Mouse (Mus musculus) CH12.LX (cell line): ENCODE results near the gene Kif26b. TPM values are rescaled to one million over a fixed set of nuclear protein-coding genes. Genes with fewer than 3 reads are reported as not detected.

Source experiments
- DNase-seq: peaks from one replicate; pipeline ENCODE4 v3.0.0-alpha.2; 2013; ENCODE audit errors: extremely low read depth
- H3K27ac ChIP-seq: 2 replicates; pipeline ENCODE4 v1.5.1; 2012; ENCODE audit warnings: low read depth, mild to moderate bottlenecking, control low read depth, moderate library complexity; ENCODE audit not compliant: insufficient read depth
- H3K27me3 ChIP-seq: replicated peaks from 2 replicates; pipeline ENCODE3; 2012; ENCODE audit warnings: inconsistent platforms
- H3K36me3 ChIP-seq, 2 experiments: replicated peaks in 1 of 2; 2 replicates each; pipeline versions ENCODE3 to v1.6.1; 2012; ENCODE audit warnings: inconsistent platforms in 1 of 2, low read length in 1 of 2, mild to moderate bottlenecking in 1 of 2, mixed read lengths in 1 of 2, moderate library complexity in 1 of 2; ENCODE audit not compliant: control insufficient read depth in 1 of 2, insufficient read depth in 1 of 2
- H3K4me1 ChIP-seq, 2 experiments: 2 replicates each; pipeline ENCODE4 v1.6.1; 2012; ENCODE audit warnings: inconsistent platforms in 1 of 2, moderate library complexity in 1 of 2; ENCODE audit not compliant: insufficient read depth in 2 of 2, control insufficient read depth in 1 of 2
- H3K4me2 ChIP-seq: 2 replicates; pipeline ENCODE4 v1.6.1; 2012; ENCODE audit warnings: low read depth, mild to moderate bottlenecking, control low read depth; ENCODE audit not compliant: poor library complexity, insufficient read depth, severe bottlenecking
- H3K4me3 ChIP-seq, 3 experiments: fragments of 150-350 bp in 1 of 3; sonication (generic) in 1 of 3; replicated peaks in 1 of 3; 2 replicates each; pipeline versions ENCODE3 to v1.5.1; 2011 to 2012; ENCODE audit warnings: low read depth in 2 of 3, low read length in 2 of 3, mild to moderate bottlenecking in 2 of 3, moderate library complexity in 2 of 3, control low read depth in 1 of 3, improper control_type of control experiment in 1 of 3, inconsistent platforms in 1 of 3, mixed read lengths in 1 of 3; ENCODE audit not compliant: poor library complexity in 1 of 3
- H3K79me2 ChIP-seq: replicated peaks from 2 replicates; pipeline ENCODE4 v1.6.1; 2012; ENCODE audit warnings: mild to moderate bottlenecking, moderate library complexity; ENCODE audit not compliant: control insufficient read depth, poor library complexity, insufficient read depth, severe bottlenecking; ENCODE audit errors: extremely low read depth
- H3K9ac ChIP-seq: 2 replicates; pipeline ENCODE4 v1.6.1; 2012; ENCODE audit warnings: low read depth, mild to moderate bottlenecking, control low read depth, moderate library complexity; ENCODE audit not compliant: insufficient read depth
- H3K9me3 ChIP-seq: replicated peaks from 2 replicates; pipeline ENCODE3; 2012; ENCODE audit warnings: low read length, inconsistent platforms, mixed read lengths
- BHLHE40 ChIP-seq: IDR thresholded peaks from 2 replicates; pipeline ENCODE4 v1.6.1; 2011; ENCODE audit warnings: mild to moderate bottlenecking, low read depth, low read length, improper control_type of control experiment
- CHD1 ChIP-seq: IDR thresholded peaks from 2 replicates; pipeline ENCODE4 v1.6.1; 2012; ENCODE audit warnings: low read depth, low read length, improper control_type of control experiment, inconsistent platforms
- CHD2 ChIP-seq: IDR thresholded peaks from 2 replicates; pipeline ENCODE4 v1.6.1; 2011; ENCODE audit warnings: low read length, improper control_type of control experiment
- E2F4 ChIP-seq: IDR thresholded peaks from 2 replicates; pipeline ENCODE4 v1.6.1; 2011; ENCODE audit warnings: low read depth, low read length, improper control_type of control experiment; ENCODE audit not compliant: insufficient replicate concordance
- ELF1 ChIP-seq: IDR thresholded peaks from 2 replicates; pipeline ENCODE4 v1.6.1; 2014; ENCODE audit warnings: low read depth, mild to moderate bottlenecking, inconsistent platforms, low read length, improper control_type of control experiment
- EP300 ChIP-seq: IDR thresholded peaks from 2 replicates; pipeline ENCODE4 v1.6.1; 2011; ENCODE audit warnings: low read length, improper control_type of control experiment
- ETS1 ChIP-seq: conservative IDR thresholded peaks from 2 replicates; pipeline ENCODE4 v1.6.1; 2012; ENCODE audit warnings: low read depth, mild to moderate bottlenecking, inconsistent platforms, low read length, improper control_type of control experiment, moderate library complexity
- GABPA ChIP-seq: IDR thresholded peaks from 2 replicates; pipeline ENCODE4 v1.6.1; 2012; ENCODE audit warnings: low read depth, low read length, improper control_type of control experiment, inconsistent platforms; ENCODE audit not compliant: insufficient replicate concordance
- HCFC1 ChIP-seq: IDR thresholded peaks from 2 replicates; pipeline ENCODE4 v1.6.1; 2012; ENCODE audit warnings: low read depth, mild to moderate bottlenecking, inconsistent platforms, low read length, improper control_type of control experiment
- IRF4 ChIP-seq: IDR thresholded peaks from 2 replicates; pipeline ENCODE4 v1.6.1; 2014; ENCODE audit warnings: low read depth, mild to moderate bottlenecking, inconsistent platforms, low read length, improper control_type of control experiment
- JUND ChIP-seq: conservative IDR thresholded peaks from 2 replicates; pipeline ENCODE4 v1.6.1; 2011; ENCODE audit warnings: low read depth, low read length, improper control_type of control experiment
- KAT2A ChIP-seq: IDR thresholded peaks from 2 replicates; pipeline ENCODE4 v1.6.1; 2012; ENCODE audit warnings: low read length, improper control_type of control experiment, inconsistent platforms; ENCODE audit not compliant: insufficient replicate concordance
- MAFK ChIP-seq: IDR thresholded peaks from 2 replicates; pipeline ENCODE4 v1.6.1; 2011; ENCODE audit warnings: low read length, improper control_type of control experiment; ENCODE audit not compliant: insufficient replicate concordance
- MAX ChIP-seq: IDR thresholded peaks from 2 replicates; pipeline ENCODE4 v1.6.1; 2011; ENCODE audit warnings: low read length, improper control_type of control experiment
- MAZ ChIP-seq: IDR thresholded peaks from 2 replicates; pipeline ENCODE4 v1.6.1; 2012; ENCODE audit warnings: low read depth, mild to moderate bottlenecking, inconsistent platforms, low read length, improper control_type of control experiment, moderate library complexity
- MEF2A ChIP-seq: IDR thresholded peaks from 2 replicates; pipeline ENCODE4 v1.6.1; 2014; ENCODE audit warnings: low read depth, mild to moderate bottlenecking, inconsistent platforms, low read length, improper control_type of control experiment, borderline replicate concordance
- MYC ChIP-seq: IDR thresholded peaks from 2 replicates; pipeline ENCODE4 v1.6.1; 2011; ENCODE audit warnings: low read depth, mild to moderate bottlenecking, improper control_type of control experiment, low read length
- NELFE ChIP-seq: IDR thresholded peaks from 2 replicates; pipeline ENCODE4 v1.6.1; 2011; ENCODE audit warnings: low read depth, low read length, improper control_type of control experiment
- PAX5 ChIP-seq: IDR thresholded peaks from 2 replicates; pipeline ENCODE4 v1.6.1; 2012; ENCODE audit warnings: low read length, inconsistent platforms, mixed read lengths
- POLR2A ChIP-seq: IDR thresholded peaks from 2 replicates; pipeline ENCODE4 v1.6.1; 2011; ENCODE audit warnings: low read depth, mild to moderate bottlenecking, improper control_type of control experiment, low read length
- POLR2AphosphoS2 ChIP-seq: IDR thresholded peaks from 2 replicates; pipeline ENCODE4 v1.6.1; 2011; ENCODE audit warnings: low read depth, low read length, improper control_type of control experiment
- SIN3A ChIP-seq: IDR thresholded peaks from 2 replicates; pipeline ENCODE4 v1.6.1; 2012; ENCODE audit warnings: low read length, improper control_type of control experiment, inconsistent platforms
- UBTF ChIP-seq: IDR thresholded peaks from 2 replicates; pipeline ENCODE4 v1.6.1; 2012; ENCODE audit warnings: low read depth, mild to moderate bottlenecking, inconsistent platforms, low read length, improper control_type of control experiment, moderate library complexity
- USF1 ChIP-seq: IDR thresholded peaks from 2 replicates; pipeline ENCODE4 v1.6.1; 2014; ENCODE audit warnings: low read depth, mild to moderate bottlenecking, inconsistent platforms, low read length, improper control_type of control experiment
- USF2 ChIP-seq: conservative IDR thresholded peaks from 2 replicates; pipeline ENCODE4 v1.6.1; 2011; ENCODE audit warnings: low read depth, low read length, improper control_type of control experiment
- ZKSCAN1 ChIP-seq: IDR thresholded peaks from 2 replicates; pipeline ENCODE4 v1.6.1; 2012; ENCODE audit warnings: low read depth, inconsistent platforms, low read length, improper control_type of control experiment, borderline replicate concordance
- dilution Hi-C: fragments of 300-500 bp; cut with MboI; formaldehyde crosslinking; loops from 2 replicates; pipeline ENCODE4 v1.14.3; 2020; ENCODE audit warnings: low sequenced_read_pairs; ENCODE audit not compliant: extremely low pct_unique_long_range_greater_than_20kb, extremely low pct_ligation_motif_present
- in situ Hi-C: fragments of 300-500 bp; cut with MboI; formaldehyde crosslinking; loops from 3 replicates; pipeline ENCODE4 v1.14.3; 2019; ENCODE audit warnings: low sequenced_read_pairs, low pct_ligation_motif_present, low pct_unique_long_range_greater_than_20kb, mixed read lengths
- polyA plus RNA-seq: library from polyadenylated mRNA; unstranded; fragments of >175 nt; gene quantifications from 2 replicates; pipeline ENCODE4 v1.2.1, GENCODE M21; 2012; ENCODE audit warnings: low read depth; ENCODE audit not compliant: insufficient read length
- total RNA-seq, 2 experiments: library from RNA; depleted of rRNA; stranded (reverse); fragments of 300-350 nt in 1 of 2; fragments of >200 nt in 1 of 2; gene quantifications; 2 replicates each; pipeline ENCODE4 v1.2.3; 2012 to 2014

Gene Kif26b
- total and polyA plus RNA-seq, 3 experiments: 0.09 TPM; not detected in 2

DNA sequence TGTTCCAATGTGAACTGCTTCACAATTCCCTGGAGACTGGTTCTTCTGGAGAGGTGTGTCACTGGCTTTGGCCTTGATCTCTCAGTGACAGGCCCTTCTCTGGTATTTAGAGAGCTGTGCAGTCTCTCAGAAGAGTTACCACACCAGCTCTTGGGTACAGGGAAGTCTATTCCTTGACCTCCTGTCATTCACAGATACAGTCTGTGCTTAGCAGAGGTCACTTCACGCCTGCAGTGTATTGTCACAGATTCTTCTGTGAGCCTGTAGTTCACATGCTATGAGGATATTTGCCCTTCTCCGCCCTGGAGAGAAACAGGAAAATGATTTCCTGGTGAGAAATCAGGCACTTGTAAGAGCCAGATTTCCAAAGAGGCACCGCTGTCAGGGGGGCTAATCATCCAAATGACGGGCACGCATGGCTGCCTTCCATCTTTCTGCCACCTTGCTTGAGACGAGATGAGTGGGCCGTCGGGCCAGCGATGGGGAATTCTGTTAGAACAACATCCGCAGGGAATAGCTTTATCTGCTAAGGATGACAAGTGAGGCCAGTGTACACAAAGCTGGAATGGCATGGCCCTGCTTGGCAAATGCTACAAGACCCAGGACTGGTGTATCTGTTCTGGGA is 309.9 kb downstream of the Kif26b start:
- H3K4me3 ChIP-seq: no peak overlapping the region
- H3K9me3 ChIP-seq: no peaks in the 10 kb centered on the region
- H3K9ac ChIP-seq: no peak overlapping the region
- H3K79me2 ChIP-seq: no peaks in the 10 kb centered on the region
- H3K27ac ChIP-seq: no peak overlapping the region
- in situ Hi-C loops: no loop called here
- H3K27me3 ChIP-seq: no peaks in the 10 kb centered on the region
- DNase-seq: no peak
- H3K36me3 ChIP-seq: no peaks in the 10 kb centered on the region
- no peak overlapping the region for H3K4me2 ChIP-seq
- H3K4me1 ChIP-seq: no peaks in the 10 kb centered on the region
- dilution Hi-C loops: no loop called here
- no peak for TF ChIP-seq MYC
- TF ChIP-seq UBTF: no peak
- no peak for TF ChIP-seq ZKSCAN1
- no peak for TF ChIP-seq MAZ
- no peak for TF ChIP-seq CHD2
- no peak for TF ChIP-seq ELF1
- TF ChIP-seq POLR2A: no peak
- no peak for TF ChIP-seq MAFK
- no peak for TF ChIP-seq CHD1
- TF ChIP-seq KAT2A: no peak
- TF ChIP-seq GABPA: no peak
- no peak for TF ChIP-seq IRF4
- TF ChIP-seq ETS1: no peak
- TF ChIP-seq NELFE: no peak
- no peak for TF ChIP-seq BHLHE40
- TF ChIP-seq SIN3A: no peak
- TF ChIP-seq HCFC1: no peak
- TF ChIP-seq EP300: no peak
- TF ChIP-seq USF1: no peak
- no peak for TF ChIP-seq MEF2A

DNA sequence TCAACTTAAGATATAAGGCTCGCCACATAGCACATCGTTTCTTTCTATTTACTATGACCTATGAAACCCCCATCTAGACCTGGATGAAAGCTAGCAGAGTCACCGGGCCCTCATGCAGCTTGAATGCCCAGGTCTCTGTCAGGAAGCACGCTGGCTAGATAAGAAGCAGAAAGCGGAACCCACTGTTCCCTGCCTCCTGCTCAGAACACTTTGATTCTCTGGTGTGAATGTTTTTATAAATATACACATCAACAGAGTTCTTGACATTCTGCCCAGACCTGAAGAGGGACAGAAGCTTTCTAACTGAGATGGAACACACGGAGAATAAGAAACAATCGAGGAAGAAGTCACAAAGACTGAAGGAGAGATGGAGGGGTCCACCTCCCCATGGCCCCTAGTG is 311.4 kb downstream of the Kif26b start:
- Histone ChIP-seq H3K4me1 (no peaks in the 10 kb centered on the region), H3K4me3 (no peak overlapping the region), H3K27me3 (no peaks in the 10 kb centered on the region), H3K79me2 (no peaks in the 10 kb centered on the region), H3K9me3 (no peaks in the 10 kb centered on the region), H3K4me2 (no peak overlapping the region), H3K9ac (no peak overlapping the region), H3K27ac (no peak overlapping the region), H3K36me3 (no peaks in the 10 kb centered on the region)
- dilution Hi-C loops: no loop called here
- no peak for DNase-seq
- in situ Hi-C loops: no loop called here
- TF ChIP-seq ZKSCAN1 (no peak), E2F4 (no peak), MAX (no peak), ETS1 (no peak), HCFC1 (no peak), JUND (no peak), KAT2A (no peak), POLR2AphosphoS2 (no peak), MAZ (no peak), CHD1 (no peak), MYC (no peak), GABPA (no peak), USF2 (no peak), PAX5 (no peak), EP300 (no peak), POLR2A (no peak), NELFE (no peak), CHD2 (no peak)
- TF ChIP-seq, all 38 proteins: peak for 0
